Mouse (Mus musculus) left cerebral cortex, postnatal 25 days (tissue): Measurements from ENCODE around the gene Ccdc186. TPM values are rescaled to one million over a fixed set of nuclear protein-coding genes. Genes with fewer than 3 reads are reported as not detected.
"Not testable (repeated sequence)": the region's sequence is repeated elsewhere in the genome, so short reads cannot be mapped to it uniquely, and the experiment has no call there.

Experiments
- DNase-seq, 2 experiments: peaks; one replicate each; pipeline ENCODE4 v3.0.0; 2022; ENCODE audit warnings: low spot score in 2 of 2, mixed read lengths in 1 of 2
- intact Hi-C: fragments of 180-260 bp; cut with DNase I; formaldehyde crosslinking; loops from one replicate; pipeline ENCODE4 v1.15.1; 2025
- total RNA-seq, 2 experiments: library from RNA; stranded (reverse); gene quantifications; 2 replicates each; pipeline ENCODE4 v1.2.3; 2021

Gene Ccdc186
- total RNA-seq, 2 experiments from 2014 or later, result 52.1 to 56.0 TPM

- intact Hi-C loops, result no loop called here
- no peak for DNase-seq
These were observed 14.9 kb downstream of the Ccdc186 start for GRCm38 (mm10) chr19:56807122-56807521.

GRCm38 (mm10) chr19:56805366-56805765 lies 16.6 kb downstream of the Ccdc186 start:
- no peak for DNase-seq
- intact Hi-C loops, result no loop called here

GRCm38 (mm10) chr19:56802352-56802746 lies 19.6 kb downstream of the Ccdc186 start:
- intact Hi-C loops, result no loop called here
- no peak for DNase-seq

- intact Hi-C loops, result no loop called here
These were observed 20.2 kb downstream of the Ccdc186 start for GRCm38 (mm10) chr19:56801656-56802351.

GRCm38 (mm10) chr19:56800930-56801655 lies 20.9 kb downstream of the Ccdc186 start:
- intact Hi-C loops, result no loop called here
- no peak for DNase-seq

More at GRCm38 (mm10) chr19:56801656-56802351, 20.2 kb downstream of the Ccdc186 start:
- DNase-seq, result no peak

GRCm38 (mm10) chr19:56800226-56800625 lies 21.8 kb downstream of the Ccdc186 start:
- intact Hi-C loops, result no loop called here

GRCm38 (mm10) chr19:56797376-56797775 lies 24.6 kb downstream of the Ccdc186 start:
- intact Hi-C loops, result no loop called here
- no peak for DNase-seq

More at GRCm38 (mm10) chr19:56800226-56800625, 21.8 kb downstream of the Ccdc186 start:
- DNase-seq, result no peak

- intact Hi-C loops, result no loop called here
- peak in 1 of 2 experiments; percentile 20 for DNase-seq
These were observed 33.0 kb downstream of the Ccdc186 start for GRCm38 (mm10) chr19:56788952-56789351.

GRCm38 (mm10) chr19:56787911-56788310 lies 34.1 kb downstream of the Ccdc186 start:
- DNase-seq, result no peak
- intact Hi-C loops, result no loop called here

GRCm38 (mm10) chr19:56778532-56778931 lies 43.5 kb downstream of the Ccdc186 start:
- DNase-seq, intact Hi-C loops: not testable (repeated sequence)

GRCm38 (mm10) chr19:56776719-56777382 lies 45.1 kb downstream of the Ccdc186 start:
- peak; percentile 52 to 69 for DNase-seq
- intact Hi-C loops, result loop anchor here (1.0 kb wide), 2 partner anchors 211 to 354 kb away; no protein-coding TSS in a partner anchor

GRCm38 (mm10) chr19:56775893-56776718 lies 45.9 kb downstream of the Ccdc186 start:
- intact Hi-C loops, result loop anchor here (2.0 kb wide), 1 partner anchor 49 kb away; no protein-coding TSS in a partner anchor
- DNase-seq, result no peak

GRCm38 (mm10) chr19:56774971-56775892 lies 46.8 kb downstream of the Ccdc186 start:
- no peak for DNase-seq
- intact Hi-C loops, result loop anchor here (2.0 kb wide), 1 partner anchor 48 kb away; no protein-coding TSS in a partner anchor

GRCm38 (mm10) chr19:56774408-56774962 lies 47.5 kb downstream of the Ccdc186 start:
- peak in 1 of 2 experiments; percentile 32 for DNase-seq
- intact Hi-C loops, result loop anchor here (2.0 kb wide), 1 partner anchor 48 kb away; no protein-coding TSS in a partner anchor

GRCm38 (mm10) chr19:56773393-56773971 lies 48.5 kb downstream of the Ccdc186 start:
- intact Hi-C loops, result no loop called here
- peak in 1 of 2 experiments; percentile 58 for DNase-seq

- intact Hi-C loops, result no loop called here
- peak in 1 of 2 experiments; percentile 20 for DNase-seq
These were observed 49.8 kb downstream of the Ccdc186 start for GRCm38 (mm10) chr19:56772158-56772557.

GRCm38 (mm10) chr19:56769024-56769423 lies 53.0 kb downstream of the Ccdc186 start:
- intact Hi-C loops, result no loop called here
- DNase-seq, result peak; percentile 45 to 90
